Mouse (Mus musculus) stomach, postnatal 0 days (tissue): Measurements from ENCODE around the gene Vmn2r115. TPM values are rescaled to one million over a fixed set of nuclear protein-coding genes. Genes with fewer than 3 reads are reported as not detected.
"Not testable (repeated sequence)": the region's sequence is repeated elsewhere in the genome, so short reads cannot be mapped to it uniquely, and the experiment has no call there.

Experiments used
- ATAC-seq: fragments of 200-750 bp; cut with Nextera tagmentation; 2 replicates; pipeline ENCODE4 v1.8.0; 2017; ENCODE audit not compliant: low FRiP score, low TSS enrichment
- DNase-seq: peaks from one replicate; pipeline ENCODE4 v3.0.0-alpha.2; 2016; ENCODE audit warnings: low spot score
- H3K27ac ChIP-seq: fragments of 300-500 bp; sonication (generic); replicated peaks from 2 replicates; pipeline ENCODE4 v1.5.1; 2014; ENCODE audit warnings: mild to moderate bottlenecking, control low read depth
- H3K27me3 ChIP-seq: fragments of 300-500 bp; sonication (generic); 2 replicates; pipeline ENCODE4 v1.6.1; 2014; ENCODE audit warnings: low read length; ENCODE audit not compliant: control insufficient read depth, insufficient read depth
- H3K36me3 ChIP-seq: fragments of 300-500 bp; sonication (generic); 2 replicates; pipeline ENCODE4 v1.6.1; 2014; ENCODE audit warnings: low read length, mixed read lengths; ENCODE audit not compliant: control insufficient read depth, insufficient read depth
- H3K4me1 ChIP-seq: fragments of 300-500 bp; sonication (generic); replicated peaks from 2 replicates; pipeline ENCODE4 v1.6.1; 2014; ENCODE audit warnings: antibody characterized with exemption; ENCODE audit not compliant: control insufficient read depth, insufficient read depth
- H3K4me2 ChIP-seq: fragments of 300-500 bp; sonication (generic); replicated peaks from 2 replicates; pipeline ENCODE4 v1.6.1; 2014; ENCODE audit warnings: low read depth, mild to moderate bottlenecking, control low read depth, moderate library complexity
- H3K4me3 ChIP-seq: fragments of 300-500 bp; sonication (generic); 2 replicates; pipeline ENCODE4 v1.5.1; 2014; ENCODE audit warnings: low read depth, low read length, control low read depth
- H3K9ac ChIP-seq: fragments of 300-500 bp; sonication (generic); 2 replicates; pipeline ENCODE4 v1.6.1; 2014; ENCODE audit warnings: mild to moderate bottlenecking, low read length, control low read depth, mixed read lengths
- H3K9me3 ChIP-seq: fragments of 300-500 bp; sonication (generic); 2 replicates; pipeline ENCODE4 v1.6.1; 2016; ENCODE audit warnings: low read length; ENCODE audit not compliant: control insufficient read depth
- CTCF ChIP-seq: IDR thresholded peaks from 2 replicates; pipeline ENCODE4 v1.5.1; 2016; ENCODE audit warnings: antibody characterized with exemption, low read depth, mild to moderate bottlenecking, moderate library complexity
- EP300 ChIP-seq: optimal IDR thresholded peaks from 2 replicates; pipeline ENCODE3; 2016; ENCODE audit warnings: antibody characterized with exemption
- WGBS: fragments of 180-500 bp; shearing (Covaris S2); extraction: QIAGEN DNeasy Blood & Tissue Kit; methylation state at CpG from one replicate; pipeline ENCODE4 v1.1.7; 2014; 5-methylcytosine and 5-hydroxymethylcytosine counted together
- polyA plus RNA-seq: library from polyadenylated mRNA; unstranded; fragments of >200 nt; fragmentation: Nextera tagmentation; extraction: Ambion mirVana; gene quantifications from 2 replicates; pipeline ENCODE4 v1.2.1, GENCODE M21; 2015

Gene Vmn2r115
- polyA plus RNA-seq: 0.01 TPM in 1 of 2 replicates, not detected in the other

DNA sequence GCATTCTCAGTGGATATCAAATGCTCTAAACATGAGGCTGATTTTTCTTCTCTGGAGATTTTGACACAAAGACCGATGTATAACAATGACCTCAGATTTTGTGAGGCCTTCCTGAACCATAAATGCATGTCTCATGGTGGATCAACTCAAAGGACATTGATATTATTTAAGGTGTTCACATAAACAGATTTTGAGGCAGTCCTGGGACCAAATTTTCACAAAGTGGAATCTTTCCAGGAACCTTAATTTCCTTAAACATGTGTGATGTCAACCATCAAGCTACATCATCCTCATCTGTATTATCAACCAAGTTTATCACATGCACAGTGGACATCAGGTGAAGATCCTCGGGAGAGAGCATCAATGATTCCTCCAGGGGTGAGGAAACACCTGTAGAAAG lies at the start of gene Vmn2r115:
TSS of gene Vmn2r115 (plus strand) at position 301 of the 400 bp plus-strand sequence.
- H3K4me1 ChIP-seq, ATAC-seq, H3K27ac ChIP-seq, H3K27me3 ChIP-seq, H3K9ac ChIP-seq, H3K9me3 ChIP-seq, H3K4me2 ChIP-seq, DNase-seq, H3K4me3 ChIP-seq, H3K36me3 ChIP-seq: not testable (repeated sequence)
- WGBS: 63% methylated on average over 2 of the region's 2 CpGs

GRCm38 (mm10) chr17:23312437-23312836 lies 31.1 kb upstream of the Vmn2r115 start, which contains the start of gene Vmn2r114:
TSS of gene Vmn2r114 (minus strand) at chr17:23312537.
- H3K9me3 ChIP-seq, ATAC-seq, H3K4me1 ChIP-seq, H3K4me2 ChIP-seq, DNase-seq, H3K27me3 ChIP-seq, H3K36me3 ChIP-seq, H3K4me3 ChIP-seq, H3K9ac ChIP-seq, H3K27ac ChIP-seq: not testable (repeated sequence)
- 65% methylated on average over 2 of the region's 2 CpGs for WGBS

- Histone ChIP-seq H3K4me1 (no peaks in the 10 kb centered on the region), H3K4me3 (no peak overlapping the region), H3K9ac (no peak overlapping the region), H3K9me3 (peaks cover 4% of the 10 kb centered on the region; the same call in 1 of the 2 replicates), H3K4me2 (no peak overlapping the region), H3K27ac (no peak overlapping the region), H3K27me3 (no peaks in the 10 kb centered on the region), H3K36me3 (no peaks in the 10 kb centered on the region)
- no peak for DNase-seq
- no peak for ATAC-seq
- 74% methylated on average over 6 of the region's 6 CpGs for WGBS
- TF ChIP-seq EP300: no peak
- TF ChIP-seq CTCF: no peak
These were observed 12.9 kb upstream of the Vmn2r115 start for GRCm38 (mm10) chr17:23330657-23331056.

- TF ChIP-seq EP300 (no peak), CTCF (no peak)
- no peak for ATAC-seq
- no peak for DNase-seq
- no peaks in the 10 kb centered on the region for H3K27me3 ChIP-seq
- H3K9ac ChIP-seq: no peak overlapping the region
- no peak overlapping the region for H3K4me2 ChIP-seq
- H3K36me3 ChIP-seq: no peaks in the 10 kb centered on the region
- 38% methylated on average over 1 of the region's 1 CpGs for WGBS
- no peak overlapping the region for H3K4me3 ChIP-seq
- no peaks in the 10 kb centered on the region for H3K4me1 ChIP-seq
- H3K9me3 ChIP-seq: no peaks in the 10 kb centered on the region
- no peak overlapping the region for H3K27ac ChIP-seq
These were observed 8.1 kb downstream of the Vmn2r115 start for GRCm38 (mm10) chr17:23351644-23352043.

DNA sequence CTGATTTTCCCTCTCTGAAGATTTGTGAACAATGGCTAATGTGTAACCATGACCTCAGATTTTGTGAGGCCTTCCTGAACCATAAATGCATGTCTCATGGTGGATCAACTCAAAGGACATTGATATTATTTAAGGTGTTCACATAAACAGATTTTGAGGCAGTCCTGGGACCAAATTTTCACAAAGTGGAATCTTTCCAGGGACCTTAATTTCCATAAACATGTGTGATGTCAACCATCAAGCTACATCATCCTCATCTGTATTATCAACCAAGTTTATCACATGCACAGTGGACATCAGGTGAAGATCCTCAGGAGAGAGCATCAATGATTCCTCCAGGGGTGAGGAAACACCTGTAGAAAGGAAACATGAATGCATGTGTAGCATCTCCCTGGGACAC lies 40.8 kb downstream of the Vmn2r115 start, which contains the start of gene Vmn2r116:
TSS of gene Vmn2r116 (plus strand) at position 301 of the 400 bp plus-strand sequence.
- not testable (repeated sequence) for H3K4me2 ChIP-seq, H3K9ac ChIP-seq, DNase-seq, H3K4me3 ChIP-seq, H3K27ac ChIP-seq, ATAC-seq, H3K36me3 ChIP-seq, H3K9me3 ChIP-seq, H3K4me1 ChIP-seq, H3K27me3 ChIP-seq

Other genes starting within 250 kb of the Vmn2r115 start
- gene Zfp40, start 150.5 kb upstream of the Vmn2r115 start, polyA plus RNA-seq: 4.1 and 5.5 TPM in 2 replicates
- gene Vmn2r114, start 31.2 kb upstream of the Vmn2r115 start, polyA plus RNA-seq: 0.01 TPM in 1 of 2 replicates, not detected in the other
- not detected in 2 replicates for gene Vmn2r116, start 40.9 kb downstream of the Vmn2r115 start, polyA plus RNA-seq
- gene Vmn2r117, start 136.0 kb downstream of the Vmn2r115 start, polyA plus RNA-seq: not detected in 2 replicates
- 8.9 and 9.2 TPM in 2 replicates for gene Zfp213, start 220.5 kb downstream of the Vmn2r115 start, polyA plus RNA-seq